24 mouse cellular contexts compared by ENCODE assay signal in the genomic region with DNA sequence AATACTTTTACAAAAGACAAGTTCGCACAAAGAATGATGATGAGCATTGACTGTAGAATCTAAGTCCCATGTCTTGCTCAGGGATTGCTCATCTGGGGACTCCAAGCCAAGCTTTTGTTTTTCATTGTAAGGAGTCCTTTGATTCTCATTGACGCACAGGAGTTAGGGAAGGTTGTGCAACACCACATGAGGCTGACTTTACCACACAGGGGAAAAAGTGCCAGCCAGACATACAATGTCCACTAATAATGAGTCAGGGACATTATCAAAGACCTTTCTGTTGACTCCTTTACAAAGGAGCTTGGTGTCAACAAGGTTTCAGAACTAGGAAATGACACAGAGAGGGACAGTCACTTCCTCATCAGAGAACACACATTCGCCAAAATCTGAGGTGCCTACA.
A peak's percentile ranks its signal among the peaks of the same experiment; 100 is the strongest.
DNase-seq lines count a peak whose midpoint lies in the region; ATAC-seq and TF ChIP-seq lines count a peak whose summit lies in the region.
"Had no signal": no experiment of that assay in that cellular context is flagged by ENCODE, and none has a peak within 500 bp of the region (broad histone marks: within the 10 kb centered on the region; RNA-seq: fewer than 3 reads in every experiment).

No protein-coding gene starts in this region.

- DNase-seq in adrenal gland, postnatal 10 days = peak; percentile 15
- DNase-seq in adrenal gland, postnatal 25 days = no peak
- peak; percentile 59 for DNase-seq in midbrain, embryonic 11.5 days (ENCODE audit: low spot score, missing footprints)
- DNase-seq in kidney, adult 2 months = no peak
- DNase-seq in midbrain, embryonic 10.5 days (ENCODE audit: low spot score) = no peak
- DNase-seq: B cell, adult 2 months; cerebellum, adult 9-10 months; gastrocnemius, postnatal 25 days; heart, postnatal 10 days; kidney, adult 18-20 months; kidney, postnatal 10 days; lung, embryonic 14.5 days; right cerebral cortex, postnatal 25 days; thymus, adult 2 months had no signal

- no peak for TF ChIP-seq CTCF in kidney, adult 2 months (conservative IDR thresholded peaks at IDR 0.05; ENCODE audit: insufficient read depth, insufficient read length, low read depth, low read length)

- peaks cover 2% of the 10 kb centered on the region; the same call in 1 of the 2 replicates for H3K4me1 ChIP-seq in midbrain, embryonic 11.5 days (ENCODE audit: control insufficient read depth, insufficient read depth, low read length)
- peaks cover 19% of the 10 kb centered on the region for H3K4me1 ChIP-seq in midbrain, embryonic 13.5 days (replicated peaks)
- H3K4me1 ChIP-seq in kidney, adult 2 months (ENCODE audit: control insufficient read depth, insufficient read depth, low read length) = no peaks in the 10 kb centered on the region
- peaks cover 8% of the 10 kb centered on the region; the same call in 1 of the 2 replicates for H3K4me1 ChIP-seq in midbrain, embryonic 10.5 days
- H3K4me1 ChIP-seq: embryonic facial prominence, embryonic 12.5 days; limb, embryonic 15.5 days; stomach, embryonic 15.5 days had no signal

- no peak overlapping the region for H3K4me2 ChIP-seq in midbrain, embryonic 11.5 days
- H3K4me2 ChIP-seq in midbrain, embryonic 13.5 days (replicated peaks) = no peak overlapping the region
- H3K4me2 ChIP-seq: embryonic facial prominence, embryonic 12.5 days; forebrain, embryonic 15.5 days; heart, embryonic 11.5 days; hindbrain, embryonic 12.5 days; limb, embryonic 15.5 days; lung, embryonic 14.5 days; stomach, embryonic 15.5 days had no signal

- H3K4me3 ChIP-seq in midbrain, embryonic 11.5 days (ENCODE audit: low read depth, low read length) = no peak overlapping the region
- no peak overlapping the region for H3K4me3 ChIP-seq in midbrain, embryonic 13.5 days (replicated peaks)
- H3K4me3 ChIP-seq in kidney, adult 2 months (ENCODE audit: insufficient read depth, low read depth, low read length) = no peak overlapping the region
- no peak overlapping the region for H3K4me3 ChIP-seq in midbrain, embryonic 10.5 days
- H3K4me3 ChIP-seq: embryonic facial prominence, embryonic 12.5 days; erythroblast, embryonic 14.5 days; forebrain, embryonic 15.5 days; hindbrain, embryonic 12.5 days; limb, embryonic 15.5 days; stomach, embryonic 15.5 days had no signal

- TF ChIP-seq POLR2A in kidney, adult 2 months (IDR thresholded peaks at IDR 0.05; ENCODE audit: low read depth, low read length) = no peak

- no peaks in the 10 kb centered on the region for H3K36me3 ChIP-seq in midbrain, embryonic 11.5 days (ENCODE audit: control insufficient read depth, insufficient read depth, low read length)
- peaks cover 4% of the 10 kb centered on the region; the same call in 1 of the 2 replicates for H3K36me3 ChIP-seq in midbrain, embryonic 13.5 days
- no peaks in the 10 kb centered on the region for H3K36me3 ChIP-seq in kidney, adult 2 months (ENCODE audit: control insufficient read depth, insufficient read depth, low read length)
- peaks cover 17% of the 10 kb centered on the region for H3K36me3 ChIP-seq in midbrain, embryonic 10.5 days
- H3K36me3 ChIP-seq: hindbrain, embryonic 12.5 days; limb, embryonic 15.5 days; stomach, embryonic 15.5 days had no signal

- no peaks in the 10 kb centered on the region for H3K27me3 ChIP-seq in midbrain, embryonic 11.5 days (ENCODE audit: control insufficient read depth, insufficient read depth, low read length)
- no peaks in the 10 kb centered on the region for H3K27me3 ChIP-seq in midbrain, embryonic 13.5 days
- H3K27me3 ChIP-seq in kidney, adult 2 months (replicated peaks; ENCODE audit: control insufficient read depth, insufficient read depth, low read length) = no peaks in the 10 kb centered on the region
- no peaks in the 10 kb centered on the region for H3K27me3 ChIP-seq in midbrain, embryonic 10.5 days (ENCODE audit: low read depth, poor library complexity, severe bottlenecking)
- H3K27me3 ChIP-seq: embryonic facial prominence, embryonic 12.5 days; forebrain, embryonic 15.5 days; hindbrain, embryonic 12.5 days; limb, embryonic 15.5 days; stomach, embryonic 15.5 days had no signal

- no peaks in the 10 kb centered on the region for H3K9me3 ChIP-seq in midbrain, embryonic 11.5 days (ENCODE audit: control insufficient read depth, low read length)
- H3K9me3 ChIP-seq in midbrain, embryonic 13.5 days = no peaks in the 10 kb centered on the region
- H3K9me3 ChIP-seq in midbrain, embryonic 10.5 days (replicated peaks) = no peaks in the 10 kb centered on the region
- H3K9me3 ChIP-seq: embryonic facial prominence, embryonic 12.5 days; forebrain, embryonic 15.5 days; hindbrain, embryonic 12.5 days; limb, embryonic 15.5 days; stomach, embryonic 15.5 days had no signal

- H3K27ac ChIP-seq in midbrain, embryonic 11.5 days (ENCODE audit: low read depth, low read length) = no peak overlapping the region
- no peak overlapping the region for H3K27ac ChIP-seq in midbrain, embryonic 13.5 days
- no peak overlapping the region for H3K27ac ChIP-seq in kidney, adult 2 months (ENCODE audit: insufficient read depth, low read depth, low read length)
- no peak overlapping the region for H3K27ac ChIP-seq in midbrain, embryonic 10.5 days (replicated peaks)
- H3K27ac ChIP-seq: embryonic facial prominence, embryonic 12.5 days; forebrain, embryonic 15.5 days; hindbrain, embryonic 12.5 days; limb, embryonic 15.5 days; stomach, embryonic 15.5 days had no signal

- no peak overlapping the region for H3K9ac ChIP-seq in midbrain, embryonic 11.5 days (ENCODE audit: low read length)
- H3K9ac ChIP-seq in midbrain, embryonic 13.5 days (replicated peaks) = no peak overlapping the region
- H3K9ac ChIP-seq: embryonic facial prominence, embryonic 12.5 days; forebrain, embryonic 15.5 days; hindbrain, embryonic 12.5 days; limb, embryonic 15.5 days; lung, embryonic 14.5 days; stomach, embryonic 15.5 days had no signal

- WGBS in midbrain, embryonic 11.5 days = 86% methylated on average over 3 of the region's 3 CpGs
- 85% methylated on average over 3 of the region's 3 CpGs for WGBS in midbrain, embryonic 13.5 days
- WGBS in kidney, adult 2 months = 93% methylated on average over 3 of the region's 3 CpGs
- WGBS in midbrain, embryonic 10.5 days = 89% methylated on average over 3 of the region's 3 CpGs

- no peak for ATAC-seq in midbrain, embryonic 11.5 days (ENCODE audit: low FRiP score)
- ATAC-seq in midbrain, embryonic 13.5 days = no peak
- ATAC-seq in granulocyte monocyte progenitor cell, adult 5-6 weeks (replicated peaks; ENCODE audit: poor library complexity, severe bottlenecking) = peak; percentile 81
- ATAC-seq: forebrain, embryonic 15.5 days; midbrain, embryonic 16.5 days had no signal

Comparison
In these comparisons a context has a peak if more than half of its experiments do, and no peak if none do; other contexts are left out.
1. DNase-seq: peak in adrenal gland, postnatal 10 days (single experiment) and midbrain, embryonic 11.5 days (single experiment); none in adrenal gland, postnatal 25 days (single experiment), kidney, adult 2 months (single experiment) and midbrain, embryonic 10.5 days (single experiment).